Mouse (Mus musculus) kidney, postnatal 14 days (tissue): ENCODE results near the gene Tpm1.
A peak's percentile ranks its signal among the peaks of the same experiment; 100 is the strongest.

Experiments
- DNase-seq: peaks from one replicate; pipeline ENCODE4 v3.0.0; 2022; ENCODE audit warnings: mixed read lengths

The Tpm1 gene

GRCm38 (mm10) chr9:66978468-66978867 lies 70.7 kb downstream of the Tpm1 start:
- no peak for DNase-seq

GRCm38 (mm10) chr9:66977982-66978381 lies 71.2 kb downstream of the Tpm1 start:
- peak; percentile 31 for DNase-seq

GRCm38 (mm10) chr9:66977121-66977520 lies 72.1 kb downstream of the Tpm1 start:
- no peak for DNase-seq

- peak; percentile 97 for DNase-seq
Measured at GRCm38 (mm10) chr9:66975239-66975645, 74.0 kb downstream of the Tpm1 start, which contains the start of gene Lactb. Gene Lactb (minus strand): TSS chr9:66975484.

GRCm38 (mm10) chr9:66974721-66975225 lies 74.4 kb downstream of the Tpm1 start:
- DNase-seq = peak; percentile 92
